Mouse (Mus musculus) kidney, adult 2 months (tissue): Measurements from ENCODE around the gene Ddx18.

ENCODE experiments used
- CTCF ChIP-seq: fragments of 200-500 bp; conservative IDR thresholded peaks from 2 replicates; pipeline ENCODE4 v1.5.1; 2011; ENCODE audit warnings: low read depth, mild to moderate bottlenecking, control low read depth, low read length, moderate library complexity, mixed read lengths; ENCODE audit not compliant: insufficient read depth, insufficient read length
- POLR2A ChIP-seq: fragments of 200-500 bp; IDR thresholded peaks from one replicate; pipeline ENCODE4 v1.6.1; 2011; ENCODE audit warnings: low read depth, low read length, control low read depth

- TF ChIP-seq CTCF, result no peak
- no peak for TF ChIP-seq POLR2A
Observed at GRCm38 (mm10) chr1:121510420-121511140, 57.2 kb downstream of the Ddx18 start.
